Mouse (Mus musculus) naive thymus-derived CD4-positive, alpha-beta T cell, adult 2 months (primary cell): Measurements from ENCODE around the gene Nhp2.

Source experiments
- DNase-seq: peaks from one replicate; pipeline ENCODE4 v3.0.0-alpha.2; 2011; ENCODE audit warnings: low read depth

Nhp2 gene

GRCm38 (mm10) chr11:51635525-51636322, 16.2 kb downstream of the Nhp2 start, which contains the start of gene Rmnd5b:
TSS of gene Rmnd5b (minus strand) at chr11:51635896.
- peak; percentile 93 for DNase-seq

- peak; percentile 89 for DNase-seq
Observed at GRCm38 (mm10) chr11:51636323-51636684, 16.8 kb downstream of the Nhp2 start.

GRCm38 (mm10) chr11:51637971-51638414, 18.5 kb downstream of the Nhp2 start:
- DNase-seq: peak; percentile 64

GRCm38 (mm10) chr11:51638497-51638896, 19.0 kb downstream of the Nhp2 start:
- DNase-seq: peak; percentile 40

- DNase-seq: no peak
Observed at GRCm38 (mm10) chr11:51640748-51641147, 21.2 kb downstream of the Nhp2 start.

GRCm38 (mm10) chr11:51643202-51643601, 23.7 kb downstream of the Nhp2 start:
- no peak for DNase-seq

- DNase-seq: peak; percentile 55
Observed at GRCm38 (mm10) chr11:51643761-51644160, 24.2 kb downstream of the Nhp2 start.

- DNase-seq: peak; percentile 71
Observed at GRCm38 (mm10) chr11:51644217-51644616, 24.7 kb downstream of the Nhp2 start.

- DNase-seq: no peak
Observed at GRCm38 (mm10) chr11:51645293-51645692, 25.8 kb downstream of the Nhp2 start.

GRCm38 (mm10) chr11:51646245-51646644, 26.7 kb downstream of the Nhp2 start:
- no peak for DNase-seq

GRCm38 (mm10) chr11:51646751-51647667, 27.5 kb downstream of the Nhp2 start:
- no peak for DNase-seq

- DNase-seq: no peak
Observed at GRCm38 (mm10) chr11:51648566-51648965, 29.0 kb downstream of the Nhp2 start.

GRCm38 (mm10) chr11:51649111-51649888, 29.8 kb downstream of the Nhp2 start:
- no peak for DNase-seq

GRCm38 (mm10) chr11:51649889-51650199, 30.3 kb downstream of the Nhp2 start:
- peak; percentile 59 for DNase-seq

- no peak for DNase-seq
Observed at GRCm38 (mm10) chr11:51650261-51650660, 30.7 kb downstream of the Nhp2 start.

GRCm38 (mm10) chr11:51650691-51651515, 31.4 kb downstream of the Nhp2 start, which contains the start of the genes N4bp3 and D930048N14Rik:
TSS of gene N4bp3 (minus strand) at chr11:51650842.
TSS of gene D930048N14Rik (plus strand) at chr11:51650954.
- DNase-seq: peak; percentile 71

GRCm38 (mm10) chr11:51652889-51653418, 33.4 kb downstream of the Nhp2 start:
- no peak for DNase-seq

GRCm38 (mm10) chr11:51653736-51654135, 34.2 kb downstream of the Nhp2 start:
- no peak for DNase-seq

- no peak for DNase-seq
Observed at GRCm38 (mm10) chr11:51654891-51655290, 35.4 kb downstream of the Nhp2 start.

GRCm38 (mm10) chr11:51656798-51657521, 37.4 kb downstream of the Nhp2 start:
- no peak for DNase-seq
